Mouse (Mus musculus) lung, postnatal 0 days (tissue): ENCODE results near the gene Cul3. TPM values are rescaled to one million over a fixed set of nuclear protein-coding genes. Genes with fewer than 3 reads are reported as not detected.
A peak's percentile ranks its signal among the peaks of the same experiment; 100 is the strongest.

ENCODE experiments used
- ATAC-seq: fragments of 200-750 bp; cut with Nextera tagmentation; 2 replicates; pipeline ENCODE4 v1.8.0; 2017; ENCODE audit warnings: moderate library complexity
- DNase-seq: peaks from one replicate; pipeline ENCODE4 v3.0.0-alpha.2; 2016; ENCODE audit warnings: low spot score
- H3K27ac ChIP-seq: fragments of 300-500 bp; sonication (generic); 2 replicates; pipeline ENCODE4 v1.5.1; 2014; ENCODE audit warnings: antibody characterized with exemption, mild to moderate bottlenecking, low read length, mixed read lengths
- H3K27me3 ChIP-seq: fragments of 300-500 bp; sonication (generic); replicated peaks from 2 replicates; pipeline ENCODE4 v1.6.1; 2014; ENCODE audit warnings: low read length, mixed read lengths; ENCODE audit not compliant: insufficient read depth
- H3K36me3 ChIP-seq: fragments of 300-500 bp; sonication (generic); 2 replicates; pipeline ENCODE4 v1.6.1; 2014; ENCODE audit warnings: low read length, mixed read lengths; ENCODE audit not compliant: insufficient read depth
- H3K4me1 ChIP-seq: fragments of 300-500 bp; sonication (generic); 2 replicates; pipeline ENCODE4 v1.6.1; 2014; ENCODE audit warnings: antibody characterized with exemption, low read depth, low read length, mixed read lengths; ENCODE audit not compliant: insufficient read depth
- H3K4me2 ChIP-seq: fragments of 300-500 bp; sonication (generic); replicated peaks from 2 replicates; pipeline ENCODE4 v1.6.1; 2014; ENCODE audit warnings: low read depth, mild to moderate bottlenecking, low read length, moderate library complexity, mixed read lengths
- H3K4me3 ChIP-seq: fragments of 300-500 bp; sonication (generic); 2 replicates; pipeline ENCODE4 v1.5.1; 2014; ENCODE audit warnings: low read depth, low read length
- H3K9ac ChIP-seq: fragments of 300-500 bp; sonication (generic); replicated peaks from 2 replicates; pipeline ENCODE4 v1.6.1; 2014; ENCODE audit warnings: low read depth, mild to moderate bottlenecking
- H3K9me3 ChIP-seq: fragments of 300-500 bp; sonication (generic); 2 replicates; pipeline ENCODE4 v1.6.1; 2016; ENCODE audit warnings: low read length, mixed read lengths
- CTCF ChIP-seq: IDR thresholded peaks from 2 replicates; pipeline ENCODE4 v1.5.1; 2016; ENCODE audit warnings: antibody characterized with exemption, mild to moderate bottlenecking
- EP300 ChIP-seq: IDR thresholded peaks from 2 replicates; pipeline ENCODE4 v1.6.1; 2016; ENCODE audit warnings: antibody characterized with exemption, mild to moderate bottlenecking, control low read depth
- WGBS: fragments of 180-500 bp; shearing (Covaris S2); extraction: QIAGEN DNeasy Blood & Tissue Kit; methylation state at CpG from one replicate; pipeline ENCODE4 v1.1.7; 2014; 5-methylcytosine and 5-hydroxymethylcytosine counted together
- polyA plus RNA-seq: library from polyadenylated mRNA; unstranded; fragments of >200 nt; fragmentation: Nextera tagmentation; extraction: Ambion mirVana; gene quantifications from 2 replicates; pipeline ENCODE4 v1.2.1, GENCODE M21; 2015

The Cul3 gene
- polyA plus RNA-seq, 1 experiment from 2014 or later, result 33.8 TPM

- no peak overlapping the region for H3K9ac ChIP-seq
- H3K4me3 ChIP-seq, result no peak overlapping the region
- no peaks in the 10 kb centered on the region for H3K27me3 ChIP-seq
- TF ChIP-seq CTCF, result no peak
- no peak for TF ChIP-seq EP300
- no peak overlapping the region for H3K4me2 ChIP-seq
- ATAC-seq, result no peak
- H3K4me1 ChIP-seq, result no peaks in the 10 kb centered on the region
- no peak for DNase-seq
- H3K9me3 ChIP-seq, result no peaks in the 10 kb centered on the region
- no peaks in the 10 kb centered on the region for H3K36me3 ChIP-seq
- H3K27ac ChIP-seq, result no peak overlapping the region
Measured at GRCm38 (mm10) chr1:80253309-80253708, 87.0 kb downstream of the Cul3 start.

- Histone ChIP-seq H3K9me3 (no peaks in the 10 kb centered on the region), H3K36me3 (no peaks in the 10 kb centered on the region), H3K27ac (no peak overlapping the region), H3K9ac (no peak overlapping the region), H3K4me3 (no peak overlapping the region), H3K4me1 (no peaks in the 10 kb centered on the region), H3K4me2 (no peak overlapping the region), H3K27me3 (no peaks in the 10 kb centered on the region)
- DNase-seq (no peak), ATAC-seq (peak; percentile 50; the same call in 1 of the 2 replicates)
- 47% methylated on average over 5 of the region's 5 CpGs for WGBS
- TF ChIP-seq CTCF (no peak), EP300 (peak; percentile 70)
Measured at GRCm38 (mm10) chr1:80250247-80250646, 90.0 kb downstream of the Cul3 start.

DNA sequence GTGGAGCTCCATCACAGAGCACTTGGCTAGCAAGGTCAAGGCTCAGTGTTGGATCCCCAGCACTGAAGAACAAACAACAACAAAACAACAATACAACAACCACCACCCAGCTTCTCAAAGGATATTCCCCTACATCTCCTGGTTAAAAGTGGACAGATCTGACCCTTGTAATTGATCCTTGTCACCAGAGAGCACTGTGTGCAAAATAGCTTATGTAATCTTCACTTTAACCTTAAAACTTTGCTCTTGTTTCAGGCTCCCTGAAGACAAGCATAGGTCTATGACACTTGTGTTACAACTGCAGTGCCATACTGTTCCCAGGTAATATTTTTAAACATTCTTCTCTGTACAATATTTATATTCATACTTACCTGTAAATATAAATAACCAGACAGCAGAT, 93.1 kb downstream of the Cul3 start:
- Histone ChIP-seq H3K36me3 (no peaks in the 10 kb centered on the region), H3K4me1 (no peaks in the 10 kb centered on the region), H3K9ac (no peak overlapping the region), H3K9me3 (no peaks in the 10 kb centered on the region), H3K27me3 (no peaks in the 10 kb centered on the region), H3K4me2 (no peak overlapping the region), H3K27ac (no peak overlapping the region), H3K4me3 (no peak overlapping the region)
- no peak for TF ChIP-seq EP300
- TF ChIP-seq CTCF, result no peak
- no peak for ATAC-seq
- no peak for DNase-seq

DNA sequence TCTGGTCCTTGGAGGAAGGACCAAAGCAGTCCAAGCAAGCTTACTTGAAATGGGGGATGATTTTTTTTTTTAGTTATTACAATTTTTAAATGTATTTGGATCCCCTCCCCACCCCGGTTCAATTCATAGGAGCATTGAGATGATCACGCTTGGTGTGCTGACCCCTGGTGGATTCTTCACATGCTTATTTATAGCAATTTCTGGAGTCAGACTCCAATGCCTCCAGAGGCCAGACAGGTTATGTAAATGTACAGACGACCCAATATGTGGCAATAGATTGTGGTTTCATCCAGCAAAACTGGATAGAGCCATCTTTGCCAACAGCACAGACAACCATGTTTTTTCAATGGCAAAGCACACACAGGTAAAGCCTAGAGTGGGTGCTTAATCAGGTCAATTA, 96.2 kb downstream of the Cul3 start:
- 38% methylated on average over 3 of the region's 3 CpGs for WGBS

GRCm38 (mm10) chr1:80241579-80241978, 98.7 kb downstream of the Cul3 start:
- 88% methylated on average over 6 of the region's 6 CpGs for WGBS
- Histone ChIP-seq H3K4me1 (no peaks in the 10 kb centered on the region), H3K4me2 (no peak overlapping the region), H3K4me3 (no peak overlapping the region), H3K9me3 (no peaks in the 10 kb centered on the region), H3K27me3 (no peaks in the 10 kb centered on the region), H3K9ac (no peak overlapping the region), H3K27ac (no peak overlapping the region), H3K36me3 (no peaks in the 10 kb centered on the region)
- DNase-seq (no peak), ATAC-seq (no peak)
- TF ChIP-seq EP300, result no peak
- TF ChIP-seq CTCF, result no peak

More for the DNA sequence above, 96.2 kb downstream of the Cul3 start:
- Histone ChIP-seq H3K9ac (no peak overlapping the region), H3K4me2 (no peak overlapping the region), H3K27ac (no peak overlapping the region), H3K4me3 (no peak overlapping the region), H3K9me3 (no peaks in the 10 kb centered on the region), H3K36me3 (no peaks in the 10 kb centered on the region), H3K4me1 (no peaks in the 10 kb centered on the region), H3K27me3 (no peaks in the 10 kb centered on the region)
- ATAC-seq (no peak), DNase-seq (no peak)
- TF ChIP-seq CTCF (peak; percentile 60), EP300 (no peak)

GRCm38 (mm10) chr1:80240017-80240660, 100.1 kb downstream of the Cul3 start:
- DNase-seq (no peak), ATAC-seq (no peak)
- Histone ChIP-seq H3K9ac (no peak overlapping the region), H3K9me3 (no peaks in the 10 kb centered on the region), H3K4me1 (no peaks in the 10 kb centered on the region), H3K27me3 (no peaks in the 10 kb centered on the region), H3K4me2 (no peak overlapping the region), H3K27ac (no peak overlapping the region), H3K4me3 (no peak overlapping the region), H3K36me3 (no peaks in the 10 kb centered on the region)
- 55% methylated on average over 12 of the region's 12 CpGs for WGBS
- no peak for TF ChIP-seq EP300
- TF ChIP-seq CTCF, result no peak

- no peaks in the 10 kb centered on the region for H3K9me3 ChIP-seq
- no peaks in the 10 kb centered on the region for H3K27me3 ChIP-seq
- no peak overlapping the region for H3K4me2 ChIP-seq
- H3K4me1 ChIP-seq, result no peaks in the 10 kb centered on the region
- no peak overlapping the region for H3K4me3 ChIP-seq
- 70% methylated on average over 11 of the region's 11 CpGs for WGBS
- H3K27ac ChIP-seq, result no peak overlapping the region
- no peak for DNase-seq
- no peak for ATAC-seq
- H3K36me3 ChIP-seq, result no peaks in the 10 kb centered on the region
- TF ChIP-seq EP300 (no peak), CTCF (no peak)
- no peak overlapping the region for H3K9ac ChIP-seq
Measured at GRCm38 (mm10) chr1:80239481-80239880, 100.8 kb downstream of the Cul3 start.
